Mouse (Mus musculus) megakaryocyte, adult 5-6 weeks (primary cell): ENCODE measurements around the gene Defb13. TPM values are rescaled to one million over a fixed set of nuclear protein-coding genes. Genes with fewer than 3 reads are reported as not detected.

Source experiments
- total RNA-seq, 2 experiments: library from RNA; stranded (forward) in 1 of 2; stranded (reverse) in 1 of 2; fragments of 153-499, 151-499 nt in 1 of 2; fragments of 221-1000, 200-1000 nt in 1 of 2; gene quantifications; 2 replicates each; pipeline versions ENCODE4 v1.2.3 to v1.2.4; 2015 to 2017

Gene Defb13
- total RNA-seq, 2 experiments from 2014 or later: not detected

Other genes starting within 250 kb of the Defb13 start
- gene AY761184, start 243.1 kb upstream of the Defb13 start, total RNA-seq (2015): not detected in 2 replicates
- not detected in 2 replicates for gene AY761184, start 243.1 kb upstream of the Defb13 start, total RNA-seq (2017)
- not detected in 2 replicates for gene Defa24, start 212.3 kb upstream of the Defb13 start, total RNA-seq (2015)
- gene Defa24, start 212.3 kb upstream of the Defb13 start, total RNA-seq (2017): not detected in 2 replicates
- gene Defb50, start 123.2 kb upstream of the Defb13 start, total RNA-seq (2015): not detected in 2 replicates
- gene Defb50, start 123.2 kb upstream of the Defb13 start, total RNA-seq (2017): not detected in 2 replicates
- not detected in 2 replicates for gene Defb2, start 106.8 kb upstream of the Defb13 start, total RNA-seq (2015)
- not detected in 2 replicates for gene Defb2, start 106.8 kb upstream of the Defb13 start, total RNA-seq (2017)
- not detected in 2 replicates for gene Defb10, start 87.9 kb upstream of the Defb13 start, total RNA-seq (2015)
- not detected in 2 replicates for gene Defb10, start 87.9 kb upstream of the Defb13 start, total RNA-seq (2017)
- gene Defb9, start 61.3 kb upstream of the Defb13 start, total RNA-seq (2015): not detected in 2 replicates
- gene Defb9, start 61.3 kb upstream of the Defb13 start, total RNA-seq (2017): not detected in 2 replicates
- not detected in 2 replicates for gene Defb11, start 40.4 kb upstream of the Defb13 start, total RNA-seq (2015)
- not detected in 2 replicates for gene Defb11, start 40.4 kb upstream of the Defb13 start, total RNA-seq (2017)
- not detected in 2 replicates for gene Defb15, start 14.1 kb upstream of the Defb13 start, total RNA-seq (2015)
- gene Defb15, start 14.1 kb upstream of the Defb13 start, total RNA-seq (2017): not detected in 2 replicates
- not detected in 2 replicates for gene Defb35, start 8.4 kb upstream of the Defb13 start, total RNA-seq (2015)
- not detected in 2 replicates for gene Defb35, start 8.4 kb upstream of the Defb13 start, total RNA-seq (2017)
- gene Fam90a1a, start 12.0 kb downstream of the Defb13 start, total RNA-seq (2015): not detected in 2 replicates
- not detected in 2 replicates for gene Fam90a1a, start 12.0 kb downstream of the Defb13 start, total RNA-seq (2017)
- gene Ccdc70, start 23.0 kb downstream of the Defb13 start, total RNA-seq (2015): not detected in 2 replicates
- gene Ccdc70, start 23.0 kb downstream of the Defb13 start, total RNA-seq (2017): not detected in 2 replicates
- gene Atp7b, start 113.5 kb downstream of the Defb13 start, total RNA-seq (2015): 0.47 and 0.62 TPM in 2 replicates
- 0.29 and 0.69 TPM in 2 replicates for gene Atp7b, start 113.5 kb downstream of the Defb13 start, total RNA-seq (2017)
- gene Alg11, start 114.0 kb downstream of the Defb13 start, total RNA-seq (2015): 8.6 and 8.9 TPM in 2 replicates
- 10.9 and 12.5 TPM in 2 replicates for gene Alg11, start 114.0 kb downstream of the Defb13 start, total RNA-seq (2017)
- not detected in 2 replicates for gene Nek5, start 178.3 kb downstream of the Defb13 start, total RNA-seq (2015)
- gene Nek5, start 178.3 kb downstream of the Defb13 start, total RNA-seq (2017): not detected in 2 replicates
- 1.2 and 2.3 TPM in 2 replicates for gene Nek3, start 219.7 kb downstream of the Defb13 start, total RNA-seq (2015)
- gene Nek3, start 219.7 kb downstream of the Defb13 start, total RNA-seq (2017): 2.1 and 2.2 TPM in 2 replicates
- gene Ckap2, start 239.1 kb downstream of the Defb13 start, total RNA-seq (2015): 66.7 and 76.1 TPM in 2 replicates
- gene Ckap2, start 239.1 kb downstream of the Defb13 start, total RNA-seq (2017): 46.4 and 54.6 TPM in 2 replicates
- 47.5 and 49.8 TPM in 2 replicates for gene Vps36, start 246.0 kb downstream of the Defb13 start, total RNA-seq (2015)
- 43.9 and 47.3 TPM in 2 replicates for gene Vps36, start 246.0 kb downstream of the Defb13 start, total RNA-seq (2017)